Comparison of ENCODE assay signal across 12 mouse cellular contexts in the genomic region with DNA sequence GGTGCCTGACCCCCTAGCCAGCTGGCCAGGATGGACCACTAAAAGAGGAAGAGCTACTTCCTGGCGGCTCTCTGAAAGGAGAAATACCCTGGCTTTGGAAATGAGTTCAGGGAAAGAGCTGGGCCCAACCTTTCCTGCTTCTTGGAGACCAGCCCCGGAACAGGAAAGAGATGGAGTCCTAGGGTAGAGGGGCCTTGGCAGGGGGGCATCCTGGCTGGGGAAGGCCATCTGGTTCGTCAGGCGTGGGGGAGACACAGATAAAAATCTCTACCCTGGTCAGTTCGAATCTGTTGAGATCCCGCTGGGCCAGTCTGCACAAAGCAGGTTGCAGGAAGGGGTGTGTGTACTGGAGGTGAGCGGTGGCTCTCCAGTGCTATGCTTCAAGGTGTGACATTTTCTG. TPM values are rescaled to one million over a fixed set of nuclear protein-coding genes. Genes with fewer than 3 reads are reported as not detected.
A peak's percentile ranks its signal among the peaks of the same experiment; 100 is the strongest.
DNase-seq lines count a peak whose midpoint lies in the region; ATAC-seq and TF ChIP-seq lines count a peak whose summit lies in the region.
"Had no signal": no experiment of that assay in that cellular context is flagged by ENCODE, and none has a peak within 500 bp of the region (broad histone marks: within the 10 kb centered on the region; RNA-seq: fewer than 3 reads in every experiment).

No protein-coding gene starts in this region.

- no peak overlapping the region for H3K4me3 ChIP-seq in kidney, postnatal 0 days (replicated peaks; ENCODE audit: low read depth, low read length)
- H3K4me3 ChIP-seq: erythroblast, embryonic 14.5 days had no signal

- intact Hi-C loops in left cerebral cortex, postnatal 4 days (cut with DNase I) = no loop called here
- intact Hi-C loops in left cerebral cortex, postnatal 25 days (cut with DNase I) = no loop called here

- DNase-seq in heart, adult 18-20 months = peak; percentile 44 to 73
- no peak for DNase-seq in heart, postnatal 4 days
- peak; percentile 56 for DNase-seq in brain, adult 2 months (ENCODE audit: low read depth, low spot score)
- DNase-seq in cerebellum, postnatal 14 days = peak; percentile 62
- DNase-seq in kidney, postnatal 0 days (ENCODE audit: low spot score) = no peak
- no peak for DNase-seq in layer of hippocampus, postnatal 25 days (ENCODE audit: extremely low spot score in 1 of 2, low spot score in 1 of 2)
- DNase-seq in left cerebral cortex, postnatal 4 days = no peak
- no peak for DNase-seq in left cerebral cortex, postnatal 25 days (ENCODE audit: low spot score in 2 of 2)
- DNase-seq: gastrocnemius, postnatal 10 days had no signal

- peaks cover 24% of the 10 kb centered on the region for H3K36me3 ChIP-seq in kidney, postnatal 0 days (ENCODE audit: insufficient read depth, low read length)

- H3K9ac ChIP-seq in kidney, postnatal 0 days (ENCODE audit: low read depth, low read length) = no peak overlapping the region

- WGBS in kidney, postnatal 0 days = 45% methylated on average over 7 of the region's 7 CpGs

- H3K27ac ChIP-seq in kidney, postnatal 0 days = peak overlapping the region; percentile 42; the same call in 1 of the 2 replicates

- H3K4me2 ChIP-seq in kidney, postnatal 0 days (ENCODE audit: low read length) = no peak overlapping the region

- no peaks in the 10 kb centered on the region for H3K9me3 ChIP-seq in kidney, postnatal 0 days (replicated peaks; ENCODE audit: low read length)

- no peak for TF ChIP-seq CTCF in kidney, postnatal 0 days (IDR thresholded peaks at IDR 0.05; ENCODE audit: low read depth)

- no peak for ATAC-seq in kidney, postnatal 0 days (replicated peaks; ENCODE audit: low FRiP score, low read depth)
- ATAC-seq: CD4-positive, CD25-positive, alpha-beta regulatory T cell, adult 4 months had no signal

- H3K27me3 ChIP-seq in kidney, postnatal 0 days (ENCODE audit: insufficient read depth, low read length) = no peaks in the 10 kb centered on the region

- peaks cover 25% of the 10 kb centered on the region for H3K4me1 ChIP-seq in kidney, postnatal 0 days (replicated peaks; ENCODE audit: insufficient read depth, low read length)

RNA-seq across cellular contexts. Expression of gene Epha2, which starts 15.0 kb away (rescaled TPM):
- total RNA-seq in heart, adult 18-20 months (2021) = 1 to 10 TPM; 6.2 to 6.6 TPM
- 10 to 100 TPM; 10.1 to 10.9 TPM for total RNA-seq in heart, postnatal 4 days (2021)
- polyA plus RNA-seq in kidney, postnatal 0 days (2015; fragmentation: Nextera tagmentation; extraction: Ambion mirVana) = 5.6 and 5.8 TPM in 2 replicates
- total RNA-seq in layer of hippocampus, postnatal 25 days (2021) = 1 to 10 TPM in 1 of 2 experiments, under 1 TPM in 1; 0.99 to 1.4 TPM
- 1 to 10 TPM; 1.6 TPM for total RNA-seq in left cerebral cortex, postnatal 4 days (2021)
- 1 to 10 TPM in 1 of 2 experiments, under 1 TPM in 1; 0.82 to 1.2 TPM for total RNA-seq in left cerebral cortex, postnatal 25 days (2021)
- polyA plus RNA-seq: erythroblast, embryonic 14.5 days had no signal

RNA-seq across cellular contexts. Expression of gene Fam131c, which starts 52.0 kb away (rescaled TPM):
- 1 to 10 TPM; 3.1 to 3.7 TPM for total RNA-seq in heart, adult 18-20 months (2021)
- total RNA-seq in heart, postnatal 4 days (2021) = under 1 TPM; 0.43 to 0.62 TPM
- 2.8 and 3.1 TPM in 2 replicates for polyA plus RNA-seq in kidney, postnatal 0 days (2015; fragmentation: Nextera tagmentation; extraction: Ambion mirVana)
- 1 to 10 TPM; 2.8 to 3.1 TPM for total RNA-seq in layer of hippocampus, postnatal 25 days (2021)
- total RNA-seq in left cerebral cortex, postnatal 4 days (2021) = 10 to 100 TPM; 32.5 to 35.1 TPM
- 1 to 10 TPM; 3.1 to 3.5 TPM for total RNA-seq in left cerebral cortex, postnatal 25 days (2021)
- total RNA-seq: megakaryocyte, adult 5-6 weeks had no signal
- polyA plus RNA-seq: CD4-positive, CD25-positive, alpha-beta regulatory T cell, adult 4 months; erythroblast, embryonic 14.5 days had no signal

Comparison
In these comparisons a context has a peak if more than half of its experiments do, and no peak if none do; other contexts are left out.
1. DNase-seq: peak in heart, adult 18-20 months (2 of 2), brain, adult 2 months (single experiment) and cerebellum, postnatal 14 days (2 of 2); none in heart, postnatal 4 days (single experiment), kidney, postnatal 0 days (single experiment), layer of hippocampus, postnatal 25 days (0 of 2), left cerebral cortex, postnatal 4 days (single experiment) and left cerebral cortex, postnatal 25 days (0 of 2).
2. RNA of gene Fam131c, which starts 52.0 kb away (total RNA-seq): 32.5 to 35.1 TPM in left cerebral cortex, postnatal 4 days; 3.1 to 3.7 TPM in heart, adult 18-20 months, 3.1 to 3.5 TPM in left cerebral cortex, postnatal 25 days, 2.8 to 3.1 TPM in layer of hippocampus, postnatal 25 days and 0.43 to 0.62 TPM in heart, postnatal 4 days; every median in the first group is over 4 times any median in the second.